Mouse (Mus musculus) left cerebral cortex, adult 8-10 months (tissue): Measurements from ENCODE around the gene Smtnl1. TPM values are rescaled to one million over a fixed set of nuclear protein-coding genes. Genes with fewer than 3 reads are reported as not detected.
"Not testable (repeated sequence)": the region's sequence is repeated elsewhere in the genome, so short reads cannot be mapped to it uniquely, and the experiment has no call there.

ENCODE experiments used
- DNase-seq, 2 experiments: peaks; one replicate each; pipeline ENCODE4 v3.0.0; 2022; ENCODE audit warnings: low spot score in 2 of 2
- total RNA-seq, 4 experiments: library from RNA; stranded (reverse); gene quantifications; 2 replicates each; pipeline ENCODE4 v1.2.4; 2022

Gene Smtnl1
- total RNA-seq, 4 experiments from 2014 or later: not detected

GRCm38 (mm10) chr2:84838993-84839980 lies 16.8 kb upstream of the Smtnl1 start:
- no peak for DNase-seq

GRCm38 (mm10) chr2:84838593-84838949 lies 16.1 kb upstream of the Smtnl1 start, which contains the start of gene Slc43a1:
Gene Slc43a1 (plus strand): TSS chr2:84838850.
- DNase-seq: no peak

GRCm38 (mm10) chr2:84837817-84838592 lies 15.6 kb upstream of the Smtnl1 start:
- no peak for DNase-seq

- DNase-seq: no peak
Observed at GRCm38 (mm10) chr2:84837107-84837506, 14.7 kb upstream of the Smtnl1 start.

GRCm38 (mm10) chr2:84831666-84832391 lies 9.4 kb upstream of the Smtnl1 start:
- DNase-seq: peak; percentile 83 to 85

GRCm38 (mm10) chr2:84827283-84827920 lies 5.0 kb upstream of the Smtnl1 start:
- no peak for DNase-seq

- peak; percentile 71 to 92 for DNase-seq
Observed at GRCm38 (mm10) chr2:84826488-84827282, 4.2 kb upstream of the Smtnl1 start, which contains the start of gene Timm10. Gene Timm10 (plus strand): TSS chr2:84826997.

- no peak for DNase-seq
Observed at GRCm38 (mm10) chr2:84823237-84823636, 785 bp upstream of the Smtnl1 start.

- peak in 1 of 2 experiments; percentile 40 for DNase-seq
Observed at GRCm38 (mm10) chr2:84819861-84820260, 2.6 kb downstream of the Smtnl1 start.

GRCm38 (mm10) chr2:84812676-84813075 lies 9.8 kb downstream of the Smtnl1 start:
- no peak for DNase-seq

GRCm38 (mm10) chr2:84811880-84812279 lies 10.6 kb downstream of the Smtnl1 start:
- DNase-seq: no peak

GRCm38 (mm10) chr2:84810886-84811577 lies 11.4 kb downstream of the Smtnl1 start:
- peak; percentile 84 to 85 for DNase-seq

GRCm38 (mm10) chr2:84810526-84810885 lies 11.9 kb downstream of the Smtnl1 start:
- DNase-seq: no peak

- DNase-seq: no peak
Observed at GRCm38 (mm10) chr2:84809330-84809729, 13.1 kb downstream of the Smtnl1 start.

- no peak for DNase-seq
Observed at GRCm38 (mm10) chr2:84806546-84806945, 15.9 kb downstream of the Smtnl1 start.

GRCm38 (mm10) chr2:84803963-84804362 lies 18.5 kb downstream of the Smtnl1 start:
- no peak for DNase-seq

GRCm38 (mm10) chr2:84801223-84801622 lies 21.2 kb downstream of the Smtnl1 start:
- DNase-seq: not testable (repeated sequence)

GRCm38 (mm10) chr2:84800304-84800703 lies 22.1 kb downstream of the Smtnl1 start:
- no peak for DNase-seq

- peak; percentile 31 to 42 for DNase-seq
Observed at GRCm38 (mm10) chr2:84799041-84799561, 23.4 kb downstream of the Smtnl1 start.
